Mouse (Mus musculus) forebrain, embryonic 15.5 days (tissue): ENCODE data around the gene Hsf3. TPM values are rescaled to one million over a fixed set of nuclear protein-coding genes. Genes with fewer than 3 reads are reported as not detected.
"Not testable (repeated sequence)": the region's sequence is repeated elsewhere in the genome, so short reads cannot be mapped to it uniquely, and the experiment has no call there.

Experiments
- ATAC-seq: fragments of 200-750 bp; cut with Nextera tagmentation; replicated peaks from 2 replicates; pipeline ENCODE4 v1.8.0; 2017; ENCODE audit warnings: mild to moderate bottlenecking, moderate TSS enrichment, moderate library complexity
- H3K27ac ChIP-seq: fragments of 300-500 bp; sonication (generic); replicated peaks from 2 replicates; pipeline ENCODE4 v1.5.1; 2015; ENCODE audit warnings: mild to moderate bottlenecking, inconsistent platforms
- H3K27me3 ChIP-seq: fragments of 300-500 bp; sonication (generic); 2 replicates; pipeline ENCODE4 v1.6.1; 2015; ENCODE audit warnings: inconsistent platforms
- H3K36me3 ChIP-seq: fragments of 300-500 bp; sonication (generic); 2 replicates; pipeline ENCODE4 v1.6.1; 2015; ENCODE audit warnings: mild to moderate bottlenecking, inconsistent platforms
- H3K4me1 ChIP-seq: fragments of 300-500 bp; sonication (generic); 2 replicates; pipeline ENCODE4 v1.6.1; 2015; ENCODE audit warnings: inconsistent platforms
- H3K4me2 ChIP-seq: fragments of 300-500 bp; sonication (generic); replicated peaks from 2 replicates; pipeline ENCODE4 v1.6.1; 2015; ENCODE audit warnings: mild to moderate bottlenecking, inconsistent platforms
- H3K4me3 ChIP-seq: fragments of 300-500 bp; sonication (generic); 2 replicates; pipeline ENCODE4 v1.5.1; 2015; ENCODE audit warnings: mild to moderate bottlenecking, inconsistent platforms
- H3K9ac ChIP-seq: fragments of 300-500 bp; sonication (generic); replicated peaks from 2 replicates; pipeline ENCODE4 v1.6.1; 2015; ENCODE audit warnings: mild to moderate bottlenecking, inconsistent platforms
- H3K9me3 ChIP-seq: fragments of 300-500 bp; sonication (generic); 2 replicates; pipeline ENCODE4 v1.6.1; 2016; ENCODE audit warnings: inconsistent platforms
- whole genome bisulfite sequencing: fragments of 180-500 bp; shearing (Covaris S2); methylation state at CpG from one replicate; pipeline ENCODE4 v1.1.7; 2015; ENCODE audit warnings: mixed read lengths; 5-methylcytosine and 5-hydroxymethylcytosine counted together
- polyA plus RNA-seq: library from polyadenylated mRNA; unstranded; fragments of >200 nt; fragmentation: Nextera tagmentation; extraction: Ambion mirVana; gene quantifications from 2 replicates; pipeline ENCODE4 v1.2.1, GENCODE M21; 2015

Gene Hsf3
- not detected in 2 replicates for polyA plus RNA-seq

DNA sequence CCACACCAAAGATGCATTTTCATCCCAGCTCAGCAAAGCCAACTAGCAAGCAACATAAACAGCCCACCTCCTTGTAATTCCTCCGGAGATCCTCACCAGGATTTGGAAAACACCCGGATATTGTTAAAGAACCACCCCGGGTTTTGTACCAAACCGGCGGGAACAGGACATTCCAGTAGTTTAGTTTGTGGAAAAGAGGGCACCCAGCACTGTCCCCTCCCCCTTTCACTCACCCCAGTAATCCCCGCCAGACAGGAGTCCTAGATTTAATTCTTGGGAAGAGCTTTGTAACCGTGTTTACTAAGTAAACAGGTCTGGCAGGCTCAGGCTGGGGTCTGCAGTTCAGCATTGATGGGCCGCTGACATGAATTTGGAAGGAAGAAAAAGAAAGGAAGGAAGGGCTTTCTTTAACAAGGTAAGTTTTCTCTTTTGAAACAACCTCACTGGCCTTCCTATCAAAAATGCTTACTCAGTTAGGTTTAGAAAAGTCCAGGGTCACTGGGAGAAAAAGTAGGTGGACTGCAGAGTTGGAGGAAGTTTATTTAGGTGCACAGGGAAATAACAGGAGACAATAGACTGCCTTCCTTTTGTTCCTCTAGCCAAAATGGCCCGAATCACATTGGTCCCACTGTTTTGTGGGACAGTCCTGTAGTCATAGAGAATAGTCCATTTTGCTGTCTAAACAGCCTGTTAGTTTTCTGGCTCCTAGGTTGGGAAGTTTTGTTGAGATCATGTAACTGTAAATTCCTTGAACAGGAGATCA, at the start of gene Hsf3:
Gene Hsf3, minus strand, starts transcription at position 94 of the 763 bp plus-strand sequence.
- H3K27ac ChIP-seq: no peak within 1 kb of the TSS
- H3K36me3 ChIP-seq: no peaks in the 10 kb centered on the region
- no peaks in the 10 kb centered on the region for H3K4me1 ChIP-seq
- H3K4me2 ChIP-seq: no peak within 1 kb of the TSS
- H3K9ac ChIP-seq: no peak within 1 kb of the TSS
- no peaks in the 10 kb centered on the region for H3K27me3 ChIP-seq
- no peak within 1 kb of the TSS for H3K4me3 ChIP-seq
- WGBS: 18% methylated on average over 9 of the region's 9 CpGs
- ATAC-seq: no peak
- H3K9me3 ChIP-seq: no peaks in the 10 kb centered on the region

GRCm38 (mm10) chrX:96501580-96501979, 45.5 kb upstream of the Hsf3 start:
- H3K9ac ChIP-seq: no peak overlapping the region
- H3K9me3 ChIP-seq: no peaks in the 10 kb centered on the region
- H3K4me1 ChIP-seq: no peaks in the 10 kb centered on the region
- H3K27ac ChIP-seq: no peak overlapping the region
- no peak overlapping the region for H3K4me3 ChIP-seq
- ATAC-seq: no peak
- no peak overlapping the region for H3K4me2 ChIP-seq
- H3K27me3 ChIP-seq: no peaks in the 10 kb centered on the region
- H3K36me3 ChIP-seq: no peaks in the 10 kb centered on the region
- 70% methylated on average over 1 of the region's 1 CpGs for WGBS

- Histone ChIP-seq H3K4me1 (no peaks in the 10 kb centered on the region), H3K9me3 (no peaks in the 10 kb centered on the region), H3K4me2 (no peak within 1 kb of the TSS), H3K27ac (no peak within 1 kb of the TSS), H3K9ac (no peak within 1 kb of the TSS), H3K4me3 (no peak within 1 kb of the TSS), H3K36me3 (no peaks in the 10 kb centered on the region), H3K27me3 (no peaks in the 10 kb centered on the region)
- ATAC-seq: no peak
- 59% methylated on average over 2 of the region's 2 CpGs for WGBS
Measured at GRCm38 (mm10) chrX:96455149-96455548, 945 bp downstream of the Hsf3 start, which contains the start of gene Heph. Gene Heph (plus strand): TSS chrX:96455359.

- Histone ChIP-seq H3K27ac (no peak overlapping the region), H3K4me1 (no peaks in the 10 kb centered on the region), H3K4me2 (no peak overlapping the region), H3K27me3 (no peaks in the 10 kb centered on the region), H3K9ac (no peak overlapping the region), H3K9me3 (no peaks in the 10 kb centered on the region), H3K4me3 (no peak overlapping the region), H3K36me3 (no peaks in the 10 kb centered on the region)
- ATAC-seq: no peak
Measured at GRCm38 (mm10) chrX:96419383-96419782, 36.7 kb downstream of the Hsf3 start.

DNA sequence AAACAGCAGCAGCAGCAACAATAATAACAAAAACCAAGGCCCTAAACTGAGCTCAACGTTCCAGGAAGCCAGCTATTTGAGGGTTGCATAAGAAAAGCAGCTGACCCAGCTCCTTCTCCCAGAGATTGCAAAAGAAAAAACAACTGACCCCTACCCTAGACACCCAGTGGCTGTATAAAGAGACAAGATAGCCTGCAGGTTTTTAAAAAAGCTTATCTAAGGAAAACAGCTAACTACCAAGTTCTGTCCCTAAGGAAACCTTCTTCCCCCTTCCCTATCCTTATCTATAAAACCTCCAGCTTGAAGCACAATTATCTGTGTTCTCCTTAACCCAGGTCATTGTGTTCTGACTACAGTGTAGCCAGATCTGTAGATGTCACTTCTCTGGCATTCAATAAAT, 38.4 kb downstream of the Hsf3 start:
- Histone ChIP-seq H3K4me1 (no peaks in the 10 kb centered on the region), H3K9me3 (no peaks in the 10 kb centered on the region), H3K9ac (no peak overlapping the region), H3K27me3 (no peaks in the 10 kb centered on the region), H3K4me2 (no peak overlapping the region), H3K27ac (no peak overlapping the region), H3K4me3 (no peak overlapping the region), H3K36me3 (no peaks in the 10 kb centered on the region)
- whole genome bisulfite sequencing: 55% methylated on average over 1 of the region's 1 CpGs
- no peak for ATAC-seq

DNA sequence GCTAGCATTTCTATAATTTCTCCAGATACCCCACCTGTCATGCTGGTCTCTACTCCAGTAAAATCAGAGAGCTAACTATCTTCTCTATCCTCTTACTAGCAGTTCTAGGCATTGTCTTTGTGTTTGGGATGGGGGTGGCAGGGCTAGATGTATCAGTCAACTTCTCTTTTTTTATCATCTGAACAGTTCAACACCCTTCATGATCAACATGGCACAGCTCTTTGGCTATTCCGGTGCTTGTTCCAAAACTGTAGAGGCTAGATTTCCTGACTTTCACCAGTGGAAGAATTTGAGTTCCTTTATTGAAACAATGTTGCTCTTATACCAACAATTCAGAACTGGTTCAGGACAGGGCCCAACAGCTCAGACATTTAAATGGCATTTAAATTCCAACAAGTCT, 39.1 kb downstream of the Hsf3 start:
- ATAC-seq: no peak
- no peak overlapping the region for H3K4me3 ChIP-seq
- WGBS: 100% methylated on average over 1 of the region's 1 CpGs
- H3K27ac ChIP-seq: no peak overlapping the region
- no peak overlapping the region for H3K4me2 ChIP-seq
- no peaks in the 10 kb centered on the region for H3K9me3 ChIP-seq
- no peaks in the 10 kb centered on the region for H3K4me1 ChIP-seq
- H3K36me3 ChIP-seq: no peaks in the 10 kb centered on the region
- no peak overlapping the region for H3K9ac ChIP-seq
- H3K27me3 ChIP-seq: no peaks in the 10 kb centered on the region

- not testable (repeated sequence) for H3K9ac ChIP-seq, H3K36me3 ChIP-seq, H3K27me3 ChIP-seq, ATAC-seq, H3K4me3 ChIP-seq, H3K4me1 ChIP-seq, H3K4me2 ChIP-seq, H3K9me3 ChIP-seq, H3K27ac ChIP-seq
- 80% methylated on average over 4 of the region's 4 CpGs for WGBS
Measured at GRCm38 (mm10) chrX:96415351-96415750, 40.7 kb downstream of the Hsf3 start.

GRCm38 (mm10) chrX:96339108-96339507, 117.0 kb downstream of the Hsf3 start:
- H3K4me2 ChIP-seq: no peak overlapping the region
- WGBS: 73% methylated on average over 2 of the region's 2 CpGs
- no peak overlapping the region for H3K27ac ChIP-seq
- no peaks in the 10 kb centered on the region for H3K36me3 ChIP-seq
- no peak overlapping the region for H3K4me3 ChIP-seq
- no peak for ATAC-seq
- H3K4me1 ChIP-seq: no peaks in the 10 kb centered on the region
- no peaks in the 10 kb centered on the region for H3K9me3 ChIP-seq
- no peaks in the 10 kb centered on the region for H3K27me3 ChIP-seq
- no peak overlapping the region for H3K9ac ChIP-seq

DNA sequence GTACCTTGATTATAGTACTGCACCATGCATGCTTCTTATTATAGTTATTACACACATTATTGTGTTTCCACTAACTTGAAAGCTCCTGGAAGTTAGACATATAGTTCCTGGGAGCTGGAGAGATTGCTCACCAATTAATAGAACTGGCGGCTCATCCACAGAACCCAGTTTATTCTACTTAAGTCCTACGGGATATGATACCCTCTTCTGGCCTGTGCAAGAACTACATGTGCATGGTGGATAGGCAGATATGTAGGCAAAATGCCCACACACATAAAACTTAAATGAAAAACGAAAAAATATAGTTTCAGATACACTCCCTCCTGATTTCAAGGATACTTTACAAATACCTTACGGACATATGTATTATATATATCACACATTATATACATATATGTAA, 126.3 kb downstream of the Hsf3 start:
- no peaks in the 10 kb centered on the region for H3K9me3 ChIP-seq
- no peak for ATAC-seq
- no peaks in the 10 kb centered on the region for H3K36me3 ChIP-seq
- no peaks in the 10 kb centered on the region for H3K27me3 ChIP-seq
- 55% methylated on average over 4 of the region's 4 CpGs for WGBS
- no peak overlapping the region for H3K27ac ChIP-seq
- H3K4me1 ChIP-seq: no peaks in the 10 kb centered on the region
- H3K4me2 ChIP-seq: no peak overlapping the region
- H3K9ac ChIP-seq: no peak overlapping the region
- H3K4me3 ChIP-seq: no peak overlapping the region

- H3K9ac ChIP-seq: no peak within 1 kb of the TSS
- WGBS: 92% methylated on average over 3 of the region's 3 CpGs
- H3K27ac ChIP-seq: no peak within 1 kb of the TSS
- H3K4me2 ChIP-seq: no peak within 1 kb of the TSS
- H3K9me3 ChIP-seq: no peaks in the 10 kb centered on the region
- no peaks in the 10 kb centered on the region for H3K4me1 ChIP-seq
- ATAC-seq: no peak
- no peaks in the 10 kb centered on the region for H3K27me3 ChIP-seq
- no peaks in the 10 kb centered on the region for H3K36me3 ChIP-seq
- H3K4me3 ChIP-seq: no peak within 1 kb of the TSS
Measured at GRCm38 (mm10) chrX:96293338-96293737, 162.8 kb downstream of the Hsf3 start, which contains the start of gene Vsig4. Gene Vsig4 (minus strand): TSS chrX:96293438.

- Histone ChIP-seq H3K27ac (no peak overlapping the region), H3K9ac (no peak overlapping the region), H3K4me1 (no peaks in the 10 kb centered on the region), H3K27me3 (no peaks in the 10 kb centered on the region), H3K4me3 (no peak overlapping the region), H3K4me2 (no peak overlapping the region), H3K9me3 (no peaks in the 10 kb centered on the region), H3K36me3 (no peaks in the 10 kb centered on the region)
- no peak for ATAC-seq
Measured at GRCm38 (mm10) chrX:96256509-96256908, 199.6 kb downstream of the Hsf3 start.
